Mouse (Mus musculus): Measurements from ENCODE around the gene Map3k9.
A peak's percentile ranks its signal among the peaks of the same experiment; 100 is the strongest.

Gene Map3k9

DNA sequence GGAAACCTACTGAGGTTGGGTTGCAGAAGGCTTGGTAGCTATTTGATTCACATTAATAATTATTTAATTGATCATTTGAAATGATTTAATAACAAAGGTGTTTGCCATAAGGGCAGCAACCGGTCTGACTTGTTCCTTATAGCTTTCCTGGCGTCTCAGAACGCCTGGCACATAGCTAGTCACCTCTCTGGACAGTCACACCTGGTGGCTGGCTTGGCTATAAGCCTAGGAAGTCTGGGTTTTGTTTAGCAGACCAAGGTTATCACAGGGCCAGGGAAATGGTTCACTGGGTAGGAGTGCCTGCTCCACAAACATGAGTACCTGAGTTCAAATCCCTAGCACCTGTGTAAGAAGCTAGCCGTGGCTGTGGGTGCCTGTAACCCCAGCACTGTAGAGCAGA lies 2.3 kb upstream of the Map3k9 start:
- DNase-seq (ENCODE audit: low spot score), result no peak

DNA sequence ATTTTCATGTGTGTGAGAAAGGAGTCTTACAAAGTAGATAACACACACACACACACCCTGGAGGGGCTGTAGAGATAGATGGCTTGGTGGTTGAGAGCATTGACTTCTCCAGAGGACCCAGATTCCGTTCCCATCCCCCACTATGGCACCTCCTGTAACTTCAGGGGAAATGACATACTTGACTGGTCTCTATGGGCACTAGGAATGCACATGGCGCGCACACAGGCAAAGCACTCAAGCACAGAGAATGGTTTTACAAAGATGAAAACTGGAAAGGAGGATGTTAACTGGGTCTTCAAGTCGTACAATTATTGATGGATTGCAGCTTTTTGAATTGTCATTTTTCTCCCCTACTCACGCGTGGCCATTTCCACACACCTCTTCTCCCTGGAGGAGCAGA lies 1.6 kb upstream of the Map3k9 start:
- DNase-seq (ENCODE audit: low spot score), result no peak

DNA sequence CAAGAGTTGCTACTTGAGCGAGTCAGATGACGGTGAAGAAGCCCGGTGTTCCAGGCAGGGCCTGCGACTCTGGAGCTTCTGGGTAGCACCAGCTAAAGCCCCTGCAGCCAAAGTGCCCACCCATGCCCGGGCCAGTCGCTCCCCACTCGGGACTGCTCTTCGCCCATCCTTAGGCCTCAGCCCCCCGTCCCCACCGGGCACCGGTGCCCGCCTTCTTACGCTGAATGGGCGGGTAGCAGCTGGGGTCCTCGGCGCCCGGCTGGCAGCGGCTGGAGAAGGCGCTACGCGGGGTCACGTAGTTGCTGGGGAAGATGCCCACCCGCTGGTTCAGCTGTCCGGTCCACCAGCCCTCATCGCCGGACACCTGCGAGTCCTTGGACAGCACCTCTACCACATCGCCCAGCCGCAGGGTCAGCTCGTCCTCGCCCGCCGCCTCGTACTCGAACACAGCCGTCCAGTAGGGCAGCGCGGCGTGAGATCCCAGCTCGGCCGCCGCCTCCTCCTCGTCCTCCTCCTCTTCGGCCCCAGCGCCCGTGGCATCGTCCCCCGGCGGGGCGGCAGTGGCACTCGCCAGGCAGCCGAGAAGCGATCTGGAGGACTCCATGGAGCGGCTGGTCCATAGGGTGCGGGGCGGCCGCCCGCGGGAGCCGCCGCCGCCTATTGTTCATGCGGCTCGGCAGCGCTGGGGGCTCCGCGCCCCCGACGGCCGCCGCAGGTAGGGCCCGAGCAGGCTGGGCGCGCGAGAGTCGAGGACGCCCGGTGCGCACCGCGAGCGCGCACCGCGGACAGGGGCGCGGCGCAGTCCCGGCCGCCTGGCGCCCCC lies 493 bp downstream of the Map3k9 start:
- peak; percentile 7 for DNase-seq (ENCODE audit: low spot score)

DNA sequence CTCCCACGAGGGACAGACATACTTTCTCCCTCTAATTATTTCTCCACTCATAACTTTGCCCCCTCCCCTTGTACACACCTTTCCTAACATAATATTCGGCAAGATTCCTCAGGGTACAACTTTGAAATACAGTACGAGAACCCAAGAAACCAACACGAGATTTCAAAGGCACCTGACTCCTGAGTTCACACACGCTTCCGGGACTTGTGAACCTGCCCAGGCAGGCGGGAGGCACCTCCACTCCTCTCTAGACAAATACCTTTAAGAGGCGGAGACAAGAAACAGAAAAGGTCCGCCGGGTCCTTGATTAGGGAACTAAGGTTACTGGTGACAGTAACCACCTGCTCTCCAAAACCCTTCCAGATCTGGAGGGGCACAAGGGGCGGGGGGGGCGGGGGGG lies 1.1 kb downstream of the Map3k9 start:
- no peak for DNase-seq (ENCODE audit: low spot score)

DNA sequence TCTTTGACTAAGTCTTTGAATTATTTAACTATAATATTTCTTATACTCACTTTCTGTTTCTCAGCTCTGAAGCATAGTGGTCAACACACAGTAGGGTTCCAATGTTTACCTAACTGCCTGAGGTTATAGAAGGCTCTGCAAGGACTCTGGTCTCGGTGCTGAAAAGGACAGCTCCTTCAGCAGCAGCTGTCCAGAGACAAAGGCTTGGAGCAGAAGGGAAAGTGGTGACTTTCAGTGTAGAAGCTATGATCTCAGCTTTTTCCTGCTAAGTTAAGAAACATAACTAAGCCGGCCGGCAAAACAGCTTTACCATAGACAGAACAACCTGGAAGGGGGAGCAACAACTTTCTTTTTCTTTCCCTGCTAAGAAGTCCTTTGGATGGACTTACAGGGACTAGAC lies 4.8 kb downstream of the Map3k9 start:
- no peak for DNase-seq (ENCODE audit: low spot score)

DNA sequence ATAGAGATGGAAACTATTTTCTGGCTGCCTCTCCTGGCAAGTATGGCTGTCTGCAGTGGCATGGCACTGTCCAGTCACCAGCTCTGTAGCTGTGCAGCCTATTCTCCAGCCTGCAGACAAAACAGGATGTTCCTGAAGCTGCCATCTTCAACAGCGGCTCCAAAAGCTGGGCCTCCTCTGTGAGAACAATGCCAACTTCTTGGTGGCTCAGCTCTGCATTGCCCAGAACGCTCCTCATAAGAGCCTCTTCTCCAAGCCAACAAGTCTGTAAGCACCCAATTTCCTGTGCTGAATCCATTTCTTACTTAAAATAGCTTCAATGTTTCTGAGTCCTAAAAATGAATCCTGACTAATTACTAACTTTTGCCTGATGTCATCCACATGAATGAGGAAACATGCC lies 5.3 kb downstream of the Map3k9 start:
- DNase-seq (ENCODE audit: low spot score), result no peak

DNA sequence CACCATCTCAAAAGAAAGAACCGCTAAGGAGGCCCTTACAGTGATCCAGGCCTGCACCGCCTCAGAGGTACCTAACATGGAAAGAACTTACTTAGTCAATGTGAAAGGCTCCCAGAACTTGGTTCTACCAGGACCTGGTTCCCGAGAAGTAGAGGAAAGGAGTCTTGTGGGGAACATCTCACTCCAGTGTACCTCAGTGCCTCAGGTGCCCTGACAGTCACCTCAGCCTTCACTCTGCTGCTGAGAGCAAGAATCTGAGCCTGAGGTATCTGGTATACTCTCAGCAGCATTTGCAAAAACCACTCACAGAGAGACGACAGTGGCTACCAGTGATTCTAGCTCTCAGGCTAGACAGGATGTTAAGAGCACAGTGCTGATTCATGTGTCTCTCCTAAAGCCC lies 6.8 kb downstream of the Map3k9 start:
- no peak for DNase-seq (ENCODE audit: low spot score)

DNA sequence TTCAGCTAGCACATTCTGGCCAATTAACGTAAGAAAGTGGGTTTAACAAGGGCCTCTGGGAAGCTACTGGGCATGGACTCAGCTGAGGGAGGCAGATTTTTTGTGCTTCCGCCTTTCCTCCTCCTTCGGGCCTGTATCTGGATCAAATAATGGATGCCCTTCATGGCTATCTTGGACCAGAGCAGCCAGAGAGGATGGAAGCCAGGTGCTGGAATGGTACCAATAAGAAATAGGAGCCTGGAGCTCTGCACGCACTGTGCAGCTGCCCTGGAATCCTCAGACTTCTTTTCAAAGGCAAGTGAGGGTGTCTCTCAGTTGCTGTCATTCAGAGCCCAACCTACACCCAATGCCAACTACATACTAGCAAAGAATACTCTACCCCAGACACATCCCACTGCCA lies 11.5 kb downstream of the Map3k9 start:
- no peak for DNase-seq (ENCODE audit: low spot score)

DNA sequence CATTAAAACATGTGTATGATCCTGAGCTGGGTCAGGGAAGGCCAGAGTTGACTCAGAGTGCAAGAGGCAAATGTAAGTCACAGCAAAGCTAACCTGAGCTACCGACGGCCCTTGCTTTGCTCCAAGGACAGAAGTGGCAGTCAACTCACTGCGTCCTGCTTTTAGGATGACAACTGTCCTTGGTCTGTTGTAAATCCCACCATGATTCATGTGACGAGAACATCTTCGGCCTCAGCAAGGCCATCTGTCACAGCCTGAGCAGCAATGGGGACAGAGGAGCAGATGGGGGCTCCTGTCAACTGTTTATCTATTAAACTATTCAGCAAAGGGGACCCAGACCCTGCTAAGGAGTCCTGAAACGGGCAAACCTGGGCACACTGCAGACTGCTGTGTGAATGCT lies 15.6 kb downstream of the Map3k9 start:
- DNase-seq (ENCODE audit: low spot score), result no peak

DNA sequence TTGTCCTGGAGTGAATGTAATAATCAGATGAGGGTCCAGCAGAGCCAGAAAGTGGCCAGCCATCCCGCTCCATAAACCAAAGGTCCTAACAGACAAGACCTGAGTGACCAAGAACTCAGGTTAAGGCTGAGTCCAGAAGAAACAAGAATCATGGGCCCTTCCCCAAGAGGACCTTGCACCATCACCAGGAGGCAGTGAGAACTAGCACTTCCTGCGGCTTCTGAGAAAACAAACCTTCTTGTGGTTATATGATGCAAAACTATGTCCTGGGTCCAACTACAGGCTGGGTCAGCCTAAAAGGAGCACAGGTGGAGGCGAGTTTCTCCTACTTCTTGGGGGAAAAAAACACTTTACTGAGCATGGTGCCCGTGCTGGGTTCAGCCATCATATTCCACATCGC lies 16.6 kb downstream of the Map3k9 start:
- DNase-seq (ENCODE audit: low spot score), result no peak

DNA sequence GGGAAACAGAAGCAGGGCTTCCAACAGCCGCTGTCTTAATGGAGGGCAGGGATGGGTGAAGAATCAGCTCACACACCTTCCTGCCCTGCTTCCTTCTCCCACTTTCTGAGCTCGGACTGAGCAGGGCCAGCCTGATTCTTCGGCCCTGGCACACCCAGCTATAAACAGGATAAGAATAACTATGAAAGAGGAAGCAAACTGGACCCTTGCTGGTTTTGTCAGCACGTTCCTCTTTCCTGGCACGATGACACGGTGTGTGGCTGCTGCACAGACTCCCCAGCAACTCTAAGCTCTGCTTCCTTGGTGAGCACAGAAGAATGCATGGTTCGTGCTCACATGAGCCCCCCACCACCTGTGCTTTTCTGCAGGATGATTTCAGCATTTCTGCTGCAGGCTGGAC lies 26.3 kb downstream of the Map3k9 start:
- no peak for DNase-seq (ENCODE audit: low spot score)

DNA sequence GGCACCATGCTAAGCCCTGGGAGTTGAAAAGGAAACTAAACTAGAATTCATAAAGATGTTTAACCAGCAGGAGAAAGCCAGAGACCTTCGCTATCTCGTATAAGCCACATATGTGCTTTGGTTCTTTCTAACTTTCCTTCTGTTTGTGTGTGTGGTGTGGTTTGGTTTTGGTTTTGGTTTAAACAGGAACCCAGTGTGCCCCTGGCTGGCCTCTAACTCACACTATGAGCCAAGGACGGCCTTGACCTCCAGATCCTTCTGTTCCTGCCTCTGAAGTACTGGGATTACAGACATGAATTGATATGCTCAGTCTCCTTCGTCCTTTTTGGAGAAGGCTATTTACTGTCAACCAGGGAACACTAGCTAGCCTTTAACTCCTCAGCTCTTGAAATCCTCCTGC lies 29.9 kb downstream of the Map3k9 start:
- no peak for DNase-seq (ENCODE audit: low spot score)

DNA sequence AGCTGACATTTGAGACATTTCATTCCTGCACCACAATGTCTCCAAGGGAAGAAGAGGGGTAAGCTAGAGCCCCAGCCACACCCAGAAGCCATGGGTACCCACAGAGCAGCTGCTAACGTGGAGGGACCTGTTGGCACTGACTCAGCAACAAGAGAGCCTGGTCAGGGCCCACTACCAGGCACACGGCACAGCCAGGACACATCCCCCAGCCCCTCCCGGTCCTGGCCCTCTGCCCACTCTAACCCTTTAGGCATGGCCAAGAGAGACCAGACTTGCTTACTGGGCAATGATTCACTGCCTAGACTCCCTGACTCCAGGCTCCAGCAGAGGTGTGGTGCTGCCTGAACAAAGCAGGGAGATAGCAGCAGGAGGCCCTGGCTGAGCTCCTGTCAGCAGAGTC lies 32.1 kb downstream of the Map3k9 start:
- no peak for DNase-seq (ENCODE audit: low spot score)

DNA sequence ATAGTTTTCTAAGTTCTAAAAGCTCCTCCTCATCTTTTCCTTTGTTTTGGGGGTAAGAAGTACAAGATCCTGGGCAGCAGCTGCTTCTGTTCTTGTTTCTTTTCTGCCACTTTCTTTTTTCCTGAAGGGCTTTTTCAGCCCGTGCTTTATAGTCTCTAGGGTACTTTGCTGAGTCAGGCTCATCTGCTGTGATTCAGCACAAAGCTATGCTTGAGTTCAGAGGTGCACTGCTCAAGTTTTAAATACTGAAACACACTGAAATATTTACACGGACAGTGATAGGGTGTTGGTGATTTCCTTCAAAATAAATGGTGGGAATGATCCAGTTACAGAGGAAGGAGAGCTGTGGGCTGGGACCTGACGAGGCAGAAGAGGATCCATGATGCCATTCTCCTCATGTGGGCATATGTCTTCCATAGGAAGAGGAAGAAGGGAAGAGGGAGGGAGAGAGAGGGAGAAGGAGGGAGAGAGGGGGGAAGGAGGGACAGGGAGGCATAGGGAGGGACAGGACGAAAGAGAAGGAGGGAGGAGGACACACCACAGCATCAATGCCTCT lies 32.9 kb downstream of the Map3k9 start:
- no peak for DNase-seq (ENCODE audit: low spot score)

DNA sequence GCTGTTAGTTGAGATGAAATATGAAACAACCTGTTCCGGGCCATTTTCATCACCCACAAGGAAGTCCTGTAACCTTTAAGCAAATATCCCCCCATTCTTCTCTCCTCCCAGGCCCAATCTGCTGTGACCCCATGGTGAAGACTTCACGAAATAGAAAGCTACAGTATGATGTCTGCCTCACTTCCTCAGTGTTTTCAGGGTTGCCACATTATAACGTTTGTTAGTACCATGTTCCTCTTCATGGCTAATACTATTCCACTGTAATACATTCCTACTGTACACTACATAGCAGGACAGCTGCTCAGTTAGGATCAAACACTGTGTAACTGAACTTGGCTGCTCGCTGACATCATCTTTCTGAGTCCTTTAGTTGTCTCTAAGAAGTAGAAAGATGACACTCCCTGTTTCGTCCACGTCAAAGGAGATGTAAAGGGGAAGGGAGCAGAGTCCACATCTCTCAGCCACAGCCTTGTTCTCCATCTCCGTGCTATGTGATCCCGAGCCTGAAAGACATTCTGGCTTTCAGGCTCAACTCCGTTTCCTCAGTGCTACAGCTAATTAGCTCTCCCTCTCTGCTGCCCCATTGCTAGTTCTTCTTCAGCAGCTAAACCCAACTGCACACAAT lies 34.5 kb downstream of the Map3k9 start:
- no peak for DNase-seq (ENCODE audit: low spot score)

DNA sequence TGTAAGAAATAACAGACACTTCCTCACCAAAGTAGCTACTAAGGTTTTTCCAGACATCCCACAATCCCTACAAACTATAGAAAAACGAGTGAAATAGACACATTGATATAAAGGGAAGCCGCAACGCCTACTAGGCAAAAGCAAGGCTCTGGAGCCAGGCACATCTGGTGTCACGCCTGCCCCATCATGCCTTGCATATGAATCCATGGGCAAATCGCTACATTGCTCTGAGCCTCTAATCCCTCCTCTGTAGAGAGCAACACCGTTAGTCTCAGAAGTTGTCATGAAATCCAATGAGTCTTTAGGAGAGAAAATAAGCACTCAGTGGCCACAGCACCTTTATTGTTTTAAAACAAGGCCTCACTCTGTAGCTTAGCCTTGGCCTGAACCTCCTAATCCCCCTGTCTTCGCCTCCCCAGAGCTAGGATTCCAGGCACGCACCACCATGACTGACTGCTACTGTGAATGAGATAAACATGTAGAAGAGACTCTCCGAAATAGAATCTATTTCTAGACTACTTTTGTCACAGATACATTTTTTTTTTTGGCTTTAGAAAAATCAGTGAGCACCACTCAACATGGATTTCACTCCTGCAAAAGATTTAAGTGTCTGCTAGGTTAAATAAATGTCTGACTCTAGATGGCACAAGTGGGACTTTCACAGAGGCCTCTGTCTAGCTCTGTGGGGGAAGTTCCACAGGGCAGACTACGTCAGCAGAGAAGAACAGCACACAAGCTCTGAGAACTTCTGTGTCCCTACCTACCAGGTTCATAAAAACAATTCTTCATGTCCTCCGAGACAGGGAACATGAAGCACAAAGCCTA lies 45.5 kb downstream of the Map3k9 start:
- no peak for DNase-seq (ENCODE audit: low spot score)

DNA sequence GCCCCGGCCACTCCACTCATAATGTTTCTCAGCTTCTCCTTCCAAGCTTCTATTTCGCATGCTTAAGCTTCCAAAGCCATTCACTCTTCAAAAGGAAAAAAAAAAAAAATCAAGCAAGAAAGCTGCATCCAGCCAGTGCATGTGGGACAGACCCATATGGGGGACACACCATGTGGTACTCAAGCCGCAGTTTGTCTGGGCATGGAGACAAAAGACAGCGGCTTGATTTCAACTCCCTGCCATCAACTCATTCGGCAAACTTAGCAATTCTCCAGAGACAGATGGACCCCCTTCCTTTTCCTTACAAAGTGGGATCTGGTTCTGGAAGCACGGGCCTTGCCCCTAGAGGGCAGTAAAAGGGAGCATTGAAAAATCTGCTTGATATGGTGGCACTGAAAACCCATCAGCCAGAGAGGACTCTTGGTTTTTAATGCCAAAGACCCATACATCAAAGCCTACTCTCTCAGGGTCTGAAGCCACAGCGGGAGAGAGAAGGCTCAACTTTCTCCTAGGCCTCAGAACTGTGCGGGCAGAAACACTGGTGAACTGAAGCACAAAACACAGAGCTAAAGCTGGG lies 54.6 kb downstream of the Map3k9 start:
- DNase-seq (ENCODE audit: low spot score), result no peak

DNA sequence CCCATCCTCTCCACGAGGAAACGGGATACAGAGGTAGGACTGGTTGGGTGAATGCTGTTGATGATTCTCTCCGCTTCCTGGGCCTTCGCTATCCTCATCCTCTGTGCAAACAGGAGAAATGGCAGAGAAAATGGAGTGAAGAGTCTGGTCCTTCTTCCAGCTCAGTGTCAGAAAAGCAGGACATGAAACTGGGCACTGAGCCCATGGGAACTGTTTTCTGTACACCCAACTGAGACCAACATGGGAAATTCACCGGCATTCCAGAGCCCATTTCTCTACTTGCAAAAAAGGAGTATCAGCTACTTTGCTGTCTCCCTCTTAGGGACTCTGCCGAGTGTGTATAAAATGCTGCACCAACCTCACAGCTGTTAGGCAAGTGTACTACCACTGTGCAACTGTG lies 56.2 kb downstream of the Map3k9 start:
- no peak for DNase-seq (ENCODE audit: low spot score)

DNA sequence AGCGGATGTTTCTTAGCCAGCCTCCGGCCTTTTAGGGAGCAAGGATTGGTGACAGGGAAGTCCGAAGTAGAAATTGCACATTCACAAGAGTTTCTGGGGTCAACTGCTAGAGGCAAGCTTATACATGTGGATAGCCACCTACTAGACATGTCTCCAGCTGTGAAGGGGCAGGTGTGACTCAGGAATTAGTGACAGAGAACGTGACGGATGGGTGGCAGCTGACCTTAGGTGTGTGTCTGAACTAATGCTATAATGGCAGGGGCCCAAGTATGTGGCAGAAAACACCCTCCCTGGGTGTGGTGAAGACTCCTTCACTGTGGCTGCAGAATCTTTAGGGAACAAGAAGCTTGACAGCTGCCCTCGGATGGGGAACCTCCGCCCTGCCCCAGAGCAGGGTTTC lies 57.6 kb downstream of the Map3k9 start:
- no peak for DNase-seq (ENCODE audit: low spot score)

DNA sequence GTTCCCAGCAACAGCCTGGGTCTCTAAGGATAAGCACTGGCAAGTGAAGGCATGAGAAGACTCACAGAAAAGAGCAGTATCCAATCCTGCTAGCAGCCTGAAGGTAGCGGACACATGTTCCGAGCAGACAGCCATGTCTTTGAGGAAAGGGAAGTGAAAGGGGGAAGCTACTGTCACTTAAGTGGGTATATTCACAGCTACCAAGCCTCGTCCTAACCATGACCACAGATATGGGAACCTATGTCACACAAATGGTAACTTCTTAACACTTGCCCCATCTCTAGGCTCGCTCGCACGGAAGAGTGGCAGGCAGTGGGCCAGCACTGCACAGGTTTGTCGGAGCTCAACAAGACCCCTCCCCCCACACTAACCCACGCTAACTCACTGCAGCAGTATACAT lies 61.3 kb downstream of the Map3k9 start:
- no peak for DNase-seq (ENCODE audit: low spot score)

DNA sequence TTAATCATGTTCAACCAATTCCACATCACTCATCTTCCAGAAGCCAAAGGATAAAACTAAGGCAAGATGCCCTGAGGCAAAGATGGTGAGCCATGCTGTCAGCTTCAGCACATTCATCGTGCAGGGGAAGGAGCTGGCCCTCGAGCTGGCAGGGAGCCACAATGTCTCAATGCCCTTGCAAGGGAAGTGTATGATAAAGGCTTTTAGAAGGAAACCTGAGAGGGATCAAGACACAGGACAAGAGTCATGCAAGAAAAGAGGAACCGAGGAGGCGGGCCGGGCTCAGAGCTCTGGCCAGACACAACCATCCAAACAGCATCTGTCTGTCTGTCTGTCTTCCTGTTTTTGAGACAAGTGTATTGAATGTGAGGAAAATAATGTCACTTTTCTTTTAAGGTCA lies 61.8 kb downstream of the Map3k9 start:
- no peak for DNase-seq (ENCODE audit: low spot score)

DNA sequence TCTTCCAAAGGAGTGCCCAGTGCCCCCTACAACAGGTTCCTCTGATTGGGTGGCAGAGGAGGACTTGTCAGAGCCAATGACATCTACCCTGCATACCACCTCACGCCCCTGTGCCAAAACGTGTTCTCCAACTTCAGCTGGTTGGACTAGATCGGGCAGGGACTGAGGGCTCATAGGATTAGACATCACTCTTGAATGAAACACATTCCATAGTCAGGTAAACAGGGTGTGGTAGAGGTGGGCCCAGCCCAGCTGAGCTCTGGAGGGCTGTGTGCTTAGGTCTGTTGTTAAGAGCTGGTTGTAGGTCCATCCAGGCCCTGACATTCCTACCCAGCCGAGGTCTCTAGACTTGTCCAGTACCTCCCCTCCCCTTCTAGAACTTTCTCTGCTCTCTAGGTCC lies 68.4 kb downstream of the Map3k9 start:
- no peak for DNase-seq (ENCODE audit: low spot score)

DNA sequence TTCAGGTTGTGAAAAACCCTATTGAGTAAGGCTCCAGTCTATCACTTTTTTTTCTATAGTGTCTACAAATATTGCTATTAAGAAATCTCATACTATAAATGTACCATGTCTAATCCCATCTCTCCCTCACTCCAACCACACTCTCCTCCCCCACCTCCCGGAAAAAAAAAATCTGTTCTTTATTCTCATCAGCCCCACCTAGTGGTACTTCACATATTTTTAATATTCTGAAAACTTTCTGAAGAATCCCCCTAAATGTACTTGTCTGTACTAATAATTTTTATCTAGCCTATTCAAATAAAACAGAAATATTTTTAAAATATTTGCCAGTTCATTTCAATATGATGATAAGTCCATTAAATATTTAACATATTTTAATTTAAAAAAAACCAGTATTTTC lies 78.1 kb downstream of the Map3k9 start:
- no peak for DNase-seq (ENCODE audit: low spot score)

All from ovary, postnatal 10 days (tissue).